Mouse (Mus musculus): ENCODE measurements around the gene Lingo4. TPM values are rescaled to one million over a fixed set of nuclear protein-coding genes. Genes with fewer than 3 reads are reported as not detected.
A peak's percentile ranks its signal among the peaks of the same experiment; 100 is the strongest.

The Lingo4 gene
- total RNA-seq, 2 experiments from 2014 or later = 0.63 to 0.73 TPM

GRCm38 (mm10) chr3:94386671-94387070 lies 11.6 kb upstream of the Lingo4 start:
- no peak for DNase-seq (ENCODE audit: low spot score in 2 of 2)

GRCm38 (mm10) chr3:94387391-94387790 lies 10.9 kb upstream of the Lingo4 start:
- no peak for DNase-seq (ENCODE audit: low spot score in 2 of 2)

GRCm38 (mm10) chr3:94388047-94388446 lies 10.3 kb upstream of the Lingo4 start:
- DNase-seq (ENCODE audit: low spot score in 2 of 2) = no peak

GRCm38 (mm10) chr3:94389420-94389819 lies 8.9 kb upstream of the Lingo4 start:
- no peak for DNase-seq (ENCODE audit: low spot score in 2 of 2)

- DNase-seq (ENCODE audit: low spot score in 2 of 2) = no peak
Measured at GRCm38 (mm10) chr3:94391001-94391400, 7.3 kb upstream of the Lingo4 start.

- no peak for DNase-seq (ENCODE audit: low spot score in 2 of 2)
Measured at GRCm38 (mm10) chr3:94392128-94392527, 6.2 kb upstream of the Lingo4 start.

GRCm38 (mm10) chr3:94393049-94393448 lies 5.3 kb upstream of the Lingo4 start:
- DNase-seq (ENCODE audit: low spot score in 2 of 2) = no peak

- no peak for DNase-seq (ENCODE audit: low spot score in 2 of 2)
Measured at GRCm38 (mm10) chr3:94396336-94396735, 2.0 kb upstream of the Lingo4 start.

GRCm38 (mm10) chr3:94396851-94397250 lies 1.5 kb upstream of the Lingo4 start:
- no peak for DNase-seq (ENCODE audit: low spot score in 2 of 2)

- DNase-seq (ENCODE audit: low spot score in 2 of 2) = peak in 1 of 2 experiments; percentile 22
Measured at GRCm38 (mm10) chr3:94398943-94399481, 695 bp downstream of the Lingo4 start.

GRCm38 (mm10) chr3:94399663-94400310 lies 1.5 kb downstream of the Lingo4 start:
- no peak for DNase-seq (ENCODE audit: low spot score in 2 of 2)

- no peak for DNase-seq (ENCODE audit: low spot score in 2 of 2)
Measured at GRCm38 (mm10) chr3:94402451-94402850, 4.1 kb downstream of the Lingo4 start.

GRCm38 (mm10) chr3:94404366-94405054 lies 6.2 kb downstream of the Lingo4 start:
- DNase-seq (ENCODE audit: low spot score in 2 of 2) = peak; percentile 50 to 68

- no peak for DNase-seq (ENCODE audit: low spot score in 2 of 2)
Measured at GRCm38 (mm10) chr3:94405561-94405960, 7.2 kb downstream of the Lingo4 start.

- DNase-seq (ENCODE audit: low spot score in 2 of 2) = no peak
Measured at GRCm38 (mm10) chr3:94412530-94412929, 14.2 kb downstream of the Lingo4 start.

GRCm38 (mm10) chr3:94413031-94413679 lies 14.8 kb downstream of the Lingo4 start, which contains the start of gene Tdrkh:
Gene Tdrkh, plus strand, starts transcription at chr3:94413273.
- DNase-seq (ENCODE audit: low spot score in 2 of 2) = peak; percentile 98 to 99

GRCm38 (mm10) chr3:94430980-94431379 lies 32.7 kb downstream of the Lingo4 start:
- no peak for DNase-seq (ENCODE audit: low spot score in 2 of 2)

- no peak for DNase-seq (ENCODE audit: low spot score in 2 of 2)
Measured at GRCm38 (mm10) chr3:94434305-94434704, 36.0 kb downstream of the Lingo4 start.

- no peak for DNase-seq (ENCODE audit: low spot score in 2 of 2)
Measured at GRCm38 (mm10) chr3:94436420-94436819, 38.1 kb downstream of the Lingo4 start.

- DNase-seq (ENCODE audit: low spot score in 2 of 2) = no peak
Measured at GRCm38 (mm10) chr3:94441182-94441581, 42.9 kb downstream of the Lingo4 start.

GRCm38 (mm10) chr3:94442951-94443596 lies 44.8 kb downstream of the Lingo4 start, which contains the start of gene Mrpl9:
Gene Mrpl9, plus strand, starts transcription at chr3:94443318.
- peak; percentile 94 to 95 for DNase-seq (ENCODE audit: low spot score in 2 of 2)
